Mouse (Mus musculus) G1E (cell line): ENCODE results near the gene Tbc1d16.

Experiments used
- CTCF ChIP-seq: IDR thresholded peaks from 2 replicates; pipeline ENCODE4 v1.5.1; 2012; ENCODE audit warnings: low read depth, low read length, inconsistent platforms, mixed read lengths
- GATA2 ChIP-seq: IDR thresholded peaks from 2 replicates; pipeline ENCODE4 v1.6.1; 2012; ENCODE audit warnings: low read depth, low read length, inconsistent platforms, borderline replicate concordance

GRCm38 (mm10) chr11:119252854-119253541, 24.7 kb upstream of the Tbc1d16 start:
- TF ChIP-seq CTCF (no peak), GATA2 (no peak)
